8 mouse cellular contexts compared by ENCODE assay signal in the genomic region with DNA sequence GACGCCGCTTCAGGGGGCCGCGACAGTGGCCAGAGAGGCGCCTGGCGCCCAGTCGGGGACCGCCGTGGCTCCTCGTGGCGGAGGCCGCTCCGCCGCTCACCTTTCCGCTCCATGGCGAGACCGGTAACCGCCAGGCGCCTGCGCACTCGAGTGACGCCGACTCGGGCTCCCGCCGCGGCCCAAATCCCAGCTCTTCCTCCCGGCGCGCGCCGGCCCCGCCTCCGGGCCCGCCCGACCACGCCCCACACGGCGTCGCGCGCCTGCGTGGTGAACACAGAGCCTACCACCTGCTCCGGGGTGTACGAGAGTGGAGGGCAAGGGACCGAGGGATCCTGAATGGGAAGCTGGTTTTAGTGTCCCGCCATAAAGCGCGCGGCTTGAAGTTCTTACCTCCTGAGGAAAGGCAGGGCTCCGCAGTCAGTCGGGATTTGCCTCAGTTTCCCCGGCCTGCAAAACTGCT. TPM values are rescaled to one million over a fixed set of nuclear protein-coding genes. Genes with fewer than 3 reads are reported as not detected.
DNase-seq lines count a peak whose midpoint lies in the region; ATAC-seq lines count a peak whose summit lies in the region.

A gene (minus strand): TSS at position 410 of the 460 bp plus-strand sequence.

- peak; percentile 77 for ATAC-seq in inflammation-experienced regulatory T-cells, adult 6 months
- ATAC-seq in megakaryocyte-erythroid progenitor cell, adult 5-6 weeks (replicated peaks; ENCODE audit: low FRiP score, low TSS enrichment, poor library complexity, severe bottlenecking) = peak; percentile 40

- DNase-seq in adipocyte (ENCODE audit: low spot score) = peak; percentile 91
- peak; percentile 93 for DNase-seq in embryo, embryonic 10 days (ENCODE audit: low spot score)
- DNase-seq in gastrocnemius, postnatal 14 days = peak; percentile 92
- DNase-seq in left cerebral cortex, postnatal 10 days (ENCODE audit: extremely low spot score in 1 of 2, low spot score in 2 of 2) = peak; percentile 83 to 94
- DNase-seq in right cerebral cortex, postnatal 25 days = peak; percentile 91
- DNase-seq in yolk sac, embryonic 10.5 days (ENCODE audit: low spot score) = peak; percentile 90

- intact Hi-C loops in gastrocnemius, postnatal 14 days (cut with DNase I; ENCODE audit: low total_unique reads) = no loop called here
- intact Hi-C loops in left cerebral cortex, postnatal 10 days (cut with DNase I) = no loop called here

RNA-seq across cellular contexts. Expression of the gene that starts here (rescaled TPM):
- total RNA-seq in gastrocnemius, postnatal 14 days (2021) = 10 to 100 TPM; 24.4 to 27.8 TPM
- polyA plus RNA-seq in inflammation-experienced regulatory T-cells, adult 6 months (2017; shearing (Covaris generic)) = 100 to 1,000 TPM; 164 to 225 (median 209) TPM
- 100 to 1,000 TPM; 111 to 127 TPM for total RNA-seq in left cerebral cortex, postnatal 10 days (2021)
- total RNA-seq in megakaryocyte-erythroid progenitor cell, adult 5-6 weeks (2014; fragmentation: Nextera tagmentation) = 141 and 164 TPM in 2 replicates
- 159 and 165 TPM in 2 replicates for total RNA-seq in megakaryocyte-erythroid progenitor cell, adult 5-6 weeks (2017)

Comparison
In these comparisons a context has a peak if more than half of its experiments do, and no peak if none do; other contexts are left out.
1. Peak in every context shown above with its lines: DNase-seq and ATAC-seq.